29 mouse cellular contexts compared by ENCODE assay signal in the genomic region with DNA sequence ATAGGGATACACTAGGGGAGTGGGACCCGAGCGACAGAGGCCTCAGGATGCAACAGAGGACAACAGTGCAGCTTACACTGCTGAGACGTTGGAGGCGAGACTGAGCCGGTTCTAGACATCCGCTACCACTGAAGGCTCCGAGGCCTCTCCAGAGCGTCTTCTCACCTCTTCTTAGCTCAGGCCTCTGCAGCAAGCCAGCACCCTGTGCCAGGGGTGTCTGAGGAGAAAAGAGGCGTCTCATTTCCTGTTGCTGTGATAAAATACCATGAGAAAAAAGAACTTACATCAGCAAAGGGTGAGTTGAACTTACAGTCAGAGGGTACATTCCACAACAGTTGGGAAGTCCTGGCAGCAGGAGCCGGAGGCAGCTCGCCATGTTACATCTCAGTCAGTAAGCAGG. TPM values are rescaled to one million over a fixed set of nuclear protein-coding genes. Genes with fewer than 3 reads are reported as not detected.
DNase-seq lines count a peak whose midpoint lies in the region; ATAC-seq lines count a peak whose summit lies in the region.
"Had no signal": no experiment of that assay in that cellular context is flagged by ENCODE, and none has a peak within 500 bp of the region (broad histone marks: within the 10 kb centered on the region; RNA-seq: fewer than 3 reads in every experiment).

No protein-coding gene starts in this region.

- peak; percentile 46 for ATAC-seq in activated CD4-positive, CD25-positive, alpha-beta regulatory T cell, adult 4 months
- peak; percentile 23; the same call in 1 of the 2 replicates for ATAC-seq in megakaryocyte, adult 5-6 weeks (ENCODE audit: poor library complexity, severe bottlenecking)
- ATAC-seq: forebrain, embryonic 15.5 days; liver, embryonic 12.5 days; midbrain, embryonic 15.5 days had no signal

- intact Hi-C loops in gastrocnemius, postnatal 14 days (cut with DNase I; ENCODE audit: low total_unique reads) = no loop called here
- intact Hi-C loops in heart, postnatal 25 days (cut with DNase I) = no loop called here

- peak; percentile 49 for DNase-seq in 3T3-L1 (ENCODE audit: low read depth, low spot score)
- DNase-seq in CD4-positive helper T cell, adult 2 months (ENCODE audit: low read depth, low spot score) = peak; percentile 27
- no peak for DNase-seq in gastrocnemius, postnatal 14 days
- DNase-seq in thymus, postnatal 10 days (ENCODE audit: low spot score in 2 of 2) = no peak
- no peak for DNase-seq in heart, postnatal 25 days (ENCODE audit: low spot score)
- DNase-seq: adrenal gland, postnatal 36 days; cerebellum, adult 11 months; cerebellum, adult 9-11 months; embryo, embryonic 11 days; gastrocnemius, adult 2 months; heart, adult 2 months; kidney, adult 11 months; kidney, postnatal 14 days; lung, adult 18-20 months; lung, postnatal 10 days; right cerebral cortex, postnatal 25 days; thymus, adult 2 months had no signal

RNA-seq across cellular contexts. Expression of gene B430306N03Rik, which starts 9.7 kb away (rescaled TPM):
- 1 to 10 TPM in 1 of 2 experiments, under 1 TPM in 1; 0.60 to 1.2 TPM for polyA plus RNA-seq in activated CD4-positive, CD25-positive, alpha-beta regulatory T cell, adult 4 months (2017; shearing (Covaris generic))
- total RNA-seq in megakaryocyte, adult 5-6 weeks (2015) = 68.9 and 78.4 TPM in 2 replicates
- total RNA-seq in megakaryocyte, adult 5-6 weeks (2017) = 34.0 and 39.6 TPM in 2 replicates
- total RNA-seq in gastrocnemius, postnatal 14 days (2021) = under 1 TPM; 0.06 to 0.07 TPM
- total RNA-seq in heart, postnatal 25 days (2021) = under 1 TPM; 0.08 to 0.20 TPM
- total RNA-seq: gastrocnemius, adult 2 months; layer of hippocampus, postnatal 10 days had no signal
- polyA plus RNA-seq: C2C12; neural tube, embryonic 11.5 days had no signal

RNA-seq across cellular contexts. Expression of gene Trem2, which starts 20.6 kb away (rescaled TPM):
- not detected for polyA plus RNA-seq in activated CD4-positive, CD25-positive, alpha-beta regulatory T cell, adult 4 months (2017; shearing (Covaris generic))
- total RNA-seq in megakaryocyte, adult 5-6 weeks (2015) = 50.6 and 58.3 TPM in 2 replicates
- 85.8 and 90.5 TPM in 2 replicates for total RNA-seq in megakaryocyte, adult 5-6 weeks (2017)
- under 1 TPM; 0.66 to 0.94 TPM for total RNA-seq in gastrocnemius, postnatal 14 days (2021)
- 1 to 10 TPM; 1.2 TPM for total RNA-seq in heart, postnatal 25 days (2021)
- total RNA-seq: hematopoietic stem cell, adult 5-6 weeks had no signal
- polyA plus RNA-seq: C2C12 had no signal

RNA-seq across cellular contexts. Expression of gene Treml2, which starts 26.3 kb away (rescaled TPM):
- 10 to 100 TPM; 16.1 to 17.1 TPM for polyA plus RNA-seq in activated CD4-positive, CD25-positive, alpha-beta regulatory T cell, adult 4 months (2017; shearing (Covaris generic))
- total RNA-seq in megakaryocyte, adult 5-6 weeks (2015) = 48.1 and 51.7 TPM in 2 replicates
- total RNA-seq in megakaryocyte, adult 5-6 weeks (2017) = 45.3 and 52.1 TPM in 2 replicates
- under 1 TPM; 0.10 to 0.11 TPM for total RNA-seq in gastrocnemius, postnatal 14 days (2021)
- under 1 TPM; 0.31 to 0.75 TPM for total RNA-seq in heart, postnatal 25 days (2021)
- total RNA-seq: gastrocnemius, adult 2 months had no signal
- polyA plus RNA-seq: C2C12; heart, postnatal 0 days; kidney, embryonic 14.5 days; midbrain, embryonic 15.5 days had no signal

RNA-seq across cellular contexts. Expression of gene Treml1, which starts 34.1 kb away (rescaled TPM):
- not detected for polyA plus RNA-seq in activated CD4-positive, CD25-positive, alpha-beta regulatory T cell, adult 4 months (2017; shearing (Covaris generic))
- total RNA-seq in megakaryocyte, adult 5-6 weeks (2015) = 0.29 and 0.39 TPM in 2 replicates
- total RNA-seq in megakaryocyte, adult 5-6 weeks (2017) = 0.40 TPM in 1 of 2 replicates, not detected in the other
- not detected for total RNA-seq in gastrocnemius, postnatal 14 days (2021)
- total RNA-seq in heart, postnatal 25 days (2021) = under 1 TPM; 0.26 to 0.92 TPM
- total RNA-seq: gastrocnemius, adult 2 months; layer of hippocampus, postnatal 10 days had no signal
- polyA plus RNA-seq: C2C12; stomach, postnatal 0 days had no signal

Comparison
In these comparisons a context has a peak if more than half of its experiments do, and no peak if none do; other contexts are left out.
1. DNase-seq: peak in 3T3-L1 (single experiment) and CD4-positive helper T cell, adult 2 months (single experiment); none in gastrocnemius, postnatal 14 days (single experiment), thymus, postnatal 10 days (0 of 2) and heart, postnatal 25 days (single experiment).
2. RNA of gene B430306N03Rik, which starts 9.7 kb away (total RNA-seq): 34.0 to 78.4 TPM in megakaryocyte, adult 5-6 weeks; 0.08 to 0.20 TPM in heart, postnatal 25 days and 0.06 to 0.07 TPM in gastrocnemius, postnatal 14 days; every median in the first group is over 10 times any median in the second.
3. RNA of gene Trem2, which starts 20.6 kb away (total RNA-seq): 50.6 to 90.5 TPM in megakaryocyte, adult 5-6 weeks; 1.2 TPM in heart, postnatal 25 days and 0.66 to 0.94 TPM in gastrocnemius, postnatal 14 days; every median in the first group is over 10 times any median in the second.
4. RNA of gene Treml2, which starts 26.3 kb away (total RNA-seq): 45.3 to 52.1 TPM in megakaryocyte, adult 5-6 weeks; 0.31 to 0.75 TPM in heart, postnatal 25 days and 0.10 to 0.11 TPM in gastrocnemius, postnatal 14 days; every median in the first group is over 10 times any median in the second.